Mouse (Mus musculus) liver, postnatal 0 days (tissue): ENCODE results near the gene Bco1.

Experiments
- CTCF ChIP-seq: sonication (generic); IDR thresholded peaks from 2 replicates; pipeline ENCODE4 v1.5.1; 2016; ENCODE audit warnings: antibody characterized with exemption, low read depth
- EP300 ChIP-seq: IDR thresholded peaks from 2 replicates; pipeline ENCODE4 v1.6.1; 2016; ENCODE audit warnings: antibody characterized with exemption, low read depth, mild to moderate bottlenecking

- no peak for TF ChIP-seq CTCF
- TF ChIP-seq EP300, result no peak
These were observed 36.6 kb upstream of the Bco1 start for GRCm38 (mm10) chr8:117059021-117059420.
